Mouse (Mus musculus) small intestine, adult 2 months (tissue): ENCODE data around the gene Cers1.

Source experiments
- CTCF ChIP-seq: fragments of 200-500 bp; IDR thresholded peaks from 2 replicates; pipeline ENCODE4 v1.5.1; 2012; ENCODE audit warnings: low read depth, mild to moderate bottlenecking, control low read depth, inconsistent platforms, low read length, moderate library complexity, mixed read lengths; ENCODE audit not compliant: insufficient replicate concordance, insufficient read length; ENCODE audit errors: extremely low read depth
- POLR2A ChIP-seq: fragments of 200-500 bp; IDR thresholded peaks from 2 replicates; pipeline ENCODE4 v1.6.1; 2012; ENCODE audit warnings: low read depth, mild to moderate bottlenecking, control low read depth, inconsistent platforms, low read length, moderate library complexity

DNA sequence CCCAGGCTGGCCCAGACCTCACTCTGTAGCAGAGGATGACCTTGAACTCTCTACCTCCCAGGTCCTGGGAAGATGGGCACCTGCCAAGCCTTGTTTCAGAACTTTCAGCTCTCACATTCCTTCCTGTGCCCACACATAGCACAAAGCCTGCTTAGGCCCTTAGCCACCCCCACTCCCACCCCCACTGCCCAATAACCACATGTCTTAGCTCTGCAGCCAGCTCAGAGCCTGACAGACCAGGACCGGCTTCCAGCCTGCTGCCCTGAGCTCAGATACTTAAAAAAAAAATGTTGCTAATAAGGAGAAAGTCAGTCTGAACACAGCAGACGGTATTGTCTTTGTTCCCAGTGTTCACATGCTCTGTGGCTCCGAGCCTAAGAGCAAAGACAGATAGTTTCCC lies 34.6 kb upstream of the Cers1 start:
- TF ChIP-seq POLR2A (no peak), CTCF (no peak)
